Mouse (Mus musculus) myocyte (in vitro differentiated cells): ENCODE data around the gene Kif13a.

ENCODE experiments used
- MAX ChIP-seq: IDR thresholded peaks from one replicate; pipeline ENCODE4 v1.6.1; 2011; ENCODE audit warnings: low read depth, mild to moderate bottlenecking, control low read depth
- POLR2A ChIP-seq: IDR thresholded peaks from one replicate; pipeline ENCODE4 v1.6.1; 2011; ENCODE audit warnings: low read depth, mild to moderate bottlenecking, control low read depth, moderate library complexity; ENCODE audit not compliant: insufficient read length
- TCF3 ChIP-seq: IDR thresholded peaks from one replicate; pipeline ENCODE4 v1.6.1; 2011; ENCODE audit warnings: low read depth, control low read depth; ENCODE audit not compliant: insufficient read length
- USF1 ChIP-seq: IDR thresholded peaks from one replicate; pipeline ENCODE4 v1.6.1; 2011; ENCODE audit warnings: low read depth, mild to moderate bottlenecking, control low read depth, moderate library complexity

- TF ChIP-seq TCF3 (no peak), POLR2A (no peak), MAX (no peak), USF1 (no peak)
Observed at GRCm38 (mm10) chr13:46909946-46910345, 19.7 kb downstream of the Kif13a start.
